Mouse (Mus musculus) T-cell, adult 2 months (primary cell): ENCODE measurements around the gene Enah.

Experiments
- DNase-seq: peaks from one replicate; pipeline ENCODE4 v3.0.0; 2022; ENCODE audit warnings: low spot score

The Enah gene

DNA sequence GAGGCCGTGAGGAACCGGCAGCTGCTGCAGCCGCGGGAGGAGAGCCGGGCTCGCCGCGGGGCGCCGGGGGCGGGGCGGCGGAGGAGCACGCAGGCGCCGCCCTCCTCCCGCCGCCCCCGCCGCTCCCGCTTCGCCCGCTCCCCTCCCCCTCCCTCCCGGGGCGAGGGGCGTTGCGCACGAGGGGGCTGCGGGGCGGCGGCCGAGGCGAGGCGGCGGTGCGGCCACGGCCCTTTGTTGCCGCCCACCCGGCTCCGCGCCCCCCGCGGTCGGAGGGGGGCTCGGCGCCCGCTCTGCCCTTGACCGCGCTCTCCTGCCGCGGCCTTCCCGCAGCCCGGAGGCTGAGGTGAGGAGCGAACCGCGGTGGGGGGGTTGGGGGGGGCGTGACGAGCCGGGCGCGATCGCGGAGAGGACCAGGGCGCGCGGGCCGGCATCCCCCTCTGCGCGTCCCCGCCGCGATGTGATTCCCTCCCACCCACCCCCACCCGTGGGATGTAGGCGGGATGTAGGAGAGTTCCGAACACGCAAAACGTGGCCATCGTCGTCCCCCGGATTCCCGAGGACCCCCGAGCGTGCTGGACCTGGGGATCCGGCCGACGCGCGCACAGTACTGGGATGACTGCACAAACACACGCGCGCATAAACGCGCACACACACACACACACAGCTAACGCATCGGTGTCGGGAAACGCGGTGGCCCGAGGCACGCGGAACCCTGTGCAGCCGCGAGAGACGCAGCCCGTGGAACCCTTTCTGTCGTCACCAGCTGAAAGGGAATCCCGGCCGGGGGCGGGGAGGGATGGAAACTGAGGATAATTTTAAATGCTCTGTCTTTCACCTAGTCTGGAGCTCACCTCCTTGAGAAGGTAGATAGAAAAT lies at the start of gene Enah:
Gene Enah (minus strand): TSS at position 65 of the 876 bp plus-strand sequence.
- DNase-seq = no peak

DNA sequence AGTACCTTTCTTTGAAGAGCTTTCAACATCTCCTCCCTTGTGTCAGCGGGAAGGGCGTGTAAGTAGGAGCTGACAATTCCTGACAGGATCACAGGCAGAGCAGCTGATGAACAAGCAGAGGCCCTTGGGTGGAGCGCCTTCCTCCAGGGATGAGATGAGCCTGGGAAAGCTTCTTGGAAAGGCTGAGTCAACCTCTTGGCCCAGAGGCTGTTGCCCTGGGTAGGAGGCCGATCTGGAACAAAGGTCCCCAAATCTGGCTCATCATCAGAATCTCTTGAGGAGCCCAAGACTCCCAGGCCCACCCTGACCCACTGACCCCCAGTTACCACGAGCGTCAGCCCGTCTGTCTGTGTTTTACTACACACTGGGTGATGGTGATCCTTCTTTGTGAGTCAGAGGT lies 48.3 kb upstream of the Enah start:
- DNase-seq = no peak

DNA sequence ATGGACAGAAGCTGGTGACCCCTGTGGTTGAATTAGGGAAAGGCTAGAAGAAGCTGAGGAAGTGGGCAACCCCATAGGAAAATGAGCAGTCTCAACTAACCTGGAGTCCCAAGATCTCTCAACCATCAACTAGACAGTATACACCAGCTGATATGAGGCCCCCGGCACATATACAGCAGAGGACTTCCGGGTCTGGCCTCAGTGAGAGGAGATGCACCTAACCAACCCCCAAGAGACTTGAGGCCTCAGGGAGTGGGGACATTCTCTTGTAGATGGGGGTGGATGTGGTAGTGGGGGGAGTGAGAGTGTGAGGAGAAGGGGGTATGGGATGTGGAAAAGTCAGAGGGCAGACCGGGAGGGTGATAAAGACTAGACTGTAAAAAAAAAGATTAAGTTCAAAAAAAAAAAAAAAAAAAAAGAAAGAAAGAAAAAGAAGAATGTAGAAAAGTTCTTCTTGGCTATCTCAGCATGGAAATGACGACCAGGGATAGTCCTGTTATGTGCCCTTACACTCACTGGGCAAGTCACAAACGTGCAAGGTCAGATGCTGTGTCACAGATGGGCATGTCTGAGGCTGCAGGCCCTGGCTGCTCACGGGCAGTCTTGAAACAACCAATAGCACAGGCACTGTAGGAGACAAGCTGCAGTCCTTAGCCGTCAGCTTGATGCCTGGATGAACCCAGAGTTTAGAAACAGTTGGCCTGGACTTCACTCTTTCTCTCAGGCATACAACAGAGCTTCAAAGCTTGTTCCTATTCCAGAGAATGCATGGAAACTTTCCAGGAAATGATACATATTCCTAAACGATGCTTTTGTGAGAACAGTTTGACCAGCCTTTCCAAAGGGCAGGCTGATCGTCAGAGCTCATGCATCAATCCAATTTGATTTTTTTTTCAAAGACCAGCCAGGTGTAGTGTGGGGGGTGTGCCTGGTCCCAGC lies 47.0 kb upstream of the Enah start:
- DNase-seq = no peak

DNA sequence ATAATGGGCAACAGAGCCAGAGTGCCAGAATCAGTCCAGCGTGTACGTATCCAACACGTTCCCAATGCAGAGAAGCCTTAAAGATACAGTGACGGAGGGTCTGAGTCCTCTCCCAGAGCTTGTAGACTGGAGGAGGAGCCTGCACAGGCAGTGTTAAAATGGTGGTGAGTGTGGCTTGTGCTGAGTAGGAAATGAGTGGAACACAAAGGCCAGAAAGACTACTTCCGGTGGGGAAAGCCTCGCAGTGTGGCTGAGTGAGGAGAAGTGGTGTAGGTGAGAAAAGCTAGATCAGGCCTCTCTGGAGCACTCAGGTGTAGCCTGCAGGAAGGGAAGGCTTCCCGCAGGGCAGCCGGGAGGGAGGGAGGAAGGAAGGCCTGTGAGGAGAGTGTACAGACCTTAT lies 43.9 kb upstream of the Enah start:
- no peak for DNase-seq

DNA sequence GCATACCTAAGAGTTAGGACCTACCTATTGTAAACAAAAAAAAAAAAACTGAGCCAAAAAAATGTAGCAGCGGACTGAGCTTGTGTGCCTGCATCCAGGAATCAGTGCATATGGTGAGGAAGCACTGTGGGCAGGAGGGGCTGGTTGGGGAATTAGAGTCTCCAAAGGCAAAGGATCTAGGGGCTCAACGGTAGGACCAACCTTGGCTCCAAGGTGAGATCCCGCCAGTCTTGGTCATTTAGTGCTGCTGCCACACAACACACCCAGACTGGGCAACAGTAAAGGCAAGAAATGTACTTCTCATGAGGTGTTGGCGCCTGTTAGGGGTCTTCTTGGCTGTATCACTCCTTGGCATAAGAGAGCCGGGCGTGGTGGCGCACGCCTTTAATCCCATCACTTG lies 43.0 kb upstream of the Enah start:
- DNase-seq = no peak

DNA sequence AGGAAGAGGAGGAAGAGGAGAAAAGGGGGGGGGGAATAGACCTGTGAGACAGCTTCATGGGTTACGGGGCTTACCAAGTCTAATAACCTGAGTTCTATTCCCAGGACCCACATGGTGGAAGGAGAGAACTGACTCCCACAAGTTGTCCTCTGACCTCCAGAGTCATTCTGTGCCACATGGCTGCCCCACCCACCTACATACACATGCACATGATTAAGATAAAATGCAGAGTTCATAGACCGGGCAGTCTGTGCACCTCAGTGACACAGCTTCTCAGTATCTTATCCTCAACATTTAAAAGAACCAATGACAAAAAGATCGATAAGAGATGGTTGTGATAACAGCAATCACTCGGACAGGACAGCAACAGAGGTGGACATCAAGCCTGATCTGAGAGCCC lies 41.4 kb upstream of the Enah start:
- DNase-seq = no peak

DNA sequence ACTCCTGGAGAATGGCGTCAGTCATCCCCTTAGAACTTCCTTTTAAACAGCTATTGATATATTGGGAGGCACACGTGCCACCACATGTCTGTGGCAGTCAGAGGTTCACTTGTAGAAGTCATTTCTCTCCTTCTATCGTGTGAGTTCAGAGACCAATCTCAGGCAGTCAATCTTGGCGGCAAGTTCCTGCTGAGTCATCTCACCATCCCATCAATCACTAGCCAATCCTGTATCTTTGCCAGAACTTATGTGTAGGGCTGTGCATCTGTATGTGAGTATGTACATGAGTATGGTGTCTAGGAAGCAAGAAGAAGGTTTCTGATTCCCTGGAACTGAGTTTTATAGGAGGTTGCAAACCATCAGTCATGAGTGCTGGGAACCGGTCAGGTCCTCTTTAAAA lies 40.0 kb upstream of the Enah start:
- DNase-seq = no peak

DNA sequence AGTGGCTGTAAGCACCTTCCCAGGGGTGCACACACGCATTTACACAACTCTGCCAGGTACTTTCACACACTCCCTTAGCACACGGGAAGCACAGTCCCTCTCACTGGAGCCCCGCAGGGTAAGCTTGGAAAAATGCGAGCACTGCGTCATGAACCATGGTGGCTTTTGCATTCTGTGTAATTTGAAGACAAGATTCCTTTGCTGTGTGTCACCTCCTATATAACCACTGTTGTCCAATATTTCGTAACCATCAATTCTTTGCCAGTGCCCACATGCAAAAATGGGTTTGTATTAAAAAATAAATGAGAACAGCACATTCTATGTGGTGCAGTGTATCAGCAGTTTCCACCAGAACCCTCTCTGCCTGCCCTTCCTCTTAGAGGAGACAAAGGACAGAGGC lies 38.2 kb upstream of the Enah start:
- DNase-seq = no peak

DNA sequence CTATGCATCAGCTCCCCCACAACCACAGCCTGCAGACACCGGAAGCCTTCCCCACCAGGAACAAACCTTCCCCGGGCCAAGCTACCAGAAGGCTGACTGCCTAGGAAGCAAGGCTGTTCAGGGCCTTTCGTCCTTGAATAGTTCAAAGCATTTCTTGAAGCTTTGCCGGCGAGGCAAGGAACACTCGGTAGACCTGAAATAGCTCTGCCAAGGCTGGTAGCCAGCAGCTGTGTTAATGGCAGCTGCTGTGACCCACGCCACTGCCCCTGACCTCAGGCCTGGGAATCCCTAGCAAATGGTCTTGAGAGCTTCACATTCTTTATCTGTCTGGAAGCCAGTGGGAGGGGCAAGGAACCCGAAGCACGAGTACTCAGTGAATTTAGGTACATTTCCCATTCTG lies 35.3 kb upstream of the Enah start:
- no peak for DNase-seq

DNA sequence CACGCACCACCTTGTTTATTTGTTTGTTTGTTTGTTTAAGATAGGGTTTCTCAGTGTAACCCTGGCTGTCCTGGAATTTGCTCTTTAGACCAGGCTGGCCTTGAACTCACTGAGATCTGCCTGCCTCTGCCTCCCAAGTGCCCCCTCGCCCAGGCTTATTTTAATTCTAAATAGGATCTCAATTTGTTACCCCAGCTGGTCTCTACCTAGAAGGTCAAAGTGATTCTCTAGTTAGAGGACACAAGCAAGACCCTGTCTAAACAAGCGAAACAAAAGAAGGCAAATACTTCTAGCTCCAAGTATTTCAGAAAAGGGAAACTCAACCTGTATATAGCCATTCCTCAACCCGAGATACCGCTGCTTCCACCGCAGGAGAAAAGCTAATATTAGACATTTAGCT lies 34.9 kb upstream of the Enah start:
- DNase-seq = no peak

DNA sequence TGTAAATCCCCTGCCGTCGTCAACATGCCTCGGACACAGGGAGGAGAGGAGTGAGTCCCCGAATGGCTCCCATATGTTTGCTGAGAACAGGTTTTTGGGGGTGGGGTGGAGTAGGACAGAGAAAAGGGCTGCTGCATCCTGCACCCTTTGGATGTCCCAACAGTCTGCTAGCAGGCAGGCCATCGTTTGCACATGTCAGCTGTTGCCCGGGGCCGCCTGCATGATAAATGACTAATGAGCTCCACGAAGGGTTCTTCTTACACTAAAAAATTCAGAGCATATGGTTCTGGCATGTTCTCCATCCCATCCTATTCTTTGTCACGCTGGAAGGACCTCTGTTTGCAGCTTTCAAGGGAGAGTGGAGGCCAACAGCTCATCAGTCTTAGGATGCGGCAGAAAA lies 33.2 kb upstream of the Enah start:
- no peak for DNase-seq

DNA sequence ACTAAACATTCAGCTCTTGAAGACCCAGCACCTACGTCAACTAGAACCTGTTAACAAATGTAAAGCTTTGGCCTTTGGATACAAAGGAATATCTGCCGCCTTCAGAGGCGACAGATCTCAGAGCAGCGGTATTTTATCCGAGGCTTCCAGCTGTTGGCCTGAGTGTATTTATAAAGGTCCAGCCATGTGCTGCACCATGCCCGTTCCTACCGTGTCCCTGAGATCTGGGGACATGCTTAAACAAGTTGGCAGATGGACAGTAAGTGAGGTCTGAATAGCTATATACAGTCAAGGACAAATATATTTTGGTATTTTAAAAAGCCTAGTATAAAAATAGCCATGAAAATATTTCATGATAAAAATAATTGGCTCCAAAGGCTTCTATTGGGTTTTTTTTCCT lies 32.6 kb upstream of the Enah start:
- DNase-seq = no peak

DNA sequence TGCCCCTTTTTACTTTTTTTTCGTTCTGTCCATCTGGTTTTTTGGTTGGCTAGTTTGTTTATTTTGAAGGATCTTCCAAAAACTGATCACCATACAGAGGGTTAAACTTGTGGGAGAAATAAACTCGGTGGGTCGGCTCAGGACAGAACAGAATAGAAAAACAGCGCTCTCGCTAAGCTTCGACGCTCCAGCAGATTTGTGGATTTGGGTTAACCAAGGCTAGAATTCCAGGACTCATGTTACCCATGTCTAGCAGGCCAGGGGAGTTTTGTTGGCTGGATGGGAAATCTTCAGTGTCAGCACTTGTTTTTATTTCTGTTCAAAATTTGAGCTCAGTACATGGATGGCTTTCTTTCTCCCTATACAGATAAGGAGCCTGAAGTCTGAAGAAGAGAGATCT lies 30.0 kb upstream of the Enah start:
- DNase-seq = no peak

DNA sequence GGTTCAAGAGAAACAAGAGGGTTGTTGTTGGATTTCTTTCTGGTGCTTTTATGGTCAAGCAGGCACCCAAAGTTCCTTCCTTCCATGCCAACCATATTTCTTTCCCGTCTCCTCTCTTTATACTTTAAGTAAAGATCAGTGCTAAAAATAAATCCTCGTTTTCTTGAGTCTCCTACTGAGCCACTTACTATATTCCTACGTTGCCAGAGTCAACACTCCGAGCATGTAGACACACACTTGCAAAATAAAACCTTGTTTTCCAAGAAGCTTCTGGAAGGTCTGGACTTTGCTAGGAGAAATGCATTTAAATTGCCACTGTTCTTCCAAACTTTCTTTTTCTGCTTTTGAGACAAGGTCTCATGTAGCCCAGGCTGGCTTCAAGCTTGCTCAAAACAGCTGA lies 28.3 kb upstream of the Enah start:
- DNase-seq = no peak

DNA sequence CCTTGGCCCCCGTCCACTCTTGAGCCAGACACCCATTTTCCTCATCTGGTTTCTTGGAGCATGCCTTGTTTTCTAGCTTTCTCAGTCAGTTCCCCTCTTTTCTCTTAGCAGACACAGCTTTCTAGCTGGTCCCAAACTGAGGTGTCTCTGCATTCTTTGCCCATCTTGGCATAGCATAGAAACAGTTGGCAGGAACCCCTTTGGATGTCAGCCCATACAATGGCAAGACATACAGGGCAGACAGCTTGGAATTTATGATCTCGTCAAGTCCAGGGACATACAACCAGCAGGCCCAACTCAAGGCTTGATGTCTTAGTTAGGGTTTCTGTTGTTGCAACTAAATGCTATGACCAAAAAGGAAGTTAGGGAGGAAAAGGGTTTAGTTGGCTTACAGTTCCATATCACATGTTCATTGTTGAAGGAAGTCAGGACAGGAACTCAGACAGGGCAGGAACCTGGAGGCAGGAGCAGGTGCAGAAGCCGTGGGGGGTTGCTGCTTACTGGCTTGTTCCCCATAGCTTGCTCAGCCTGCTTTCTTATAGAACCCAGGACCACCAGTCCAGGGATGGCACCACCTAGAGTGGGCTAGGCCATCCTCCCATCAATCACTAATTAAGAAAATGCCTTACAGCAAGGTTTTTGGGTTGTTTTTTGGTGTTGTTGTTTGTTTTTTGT lies 27.4 kb upstream of the Enah start:
- DNase-seq = no peak

DNA sequence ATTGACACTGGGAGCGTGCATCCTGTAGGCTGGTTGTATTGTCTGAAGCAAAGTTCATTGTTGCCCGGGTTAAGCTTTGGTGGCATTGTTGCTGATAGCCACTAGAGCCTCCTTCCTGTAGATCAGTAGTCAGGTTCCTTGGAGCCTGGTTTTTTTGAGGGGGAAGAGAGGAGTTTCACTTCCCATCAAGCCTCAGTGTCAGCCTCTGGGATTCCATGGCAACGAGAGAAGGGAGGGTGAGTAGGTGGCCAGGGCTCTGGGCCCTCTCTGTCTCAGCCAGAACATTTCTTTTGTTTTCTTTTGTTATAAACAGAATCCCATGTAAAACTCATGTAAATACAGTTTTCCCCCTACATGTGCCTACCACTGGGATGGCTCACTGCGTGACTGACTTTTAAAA lies 25.4 kb upstream of the Enah start:
- DNase-seq = no peak

DNA sequence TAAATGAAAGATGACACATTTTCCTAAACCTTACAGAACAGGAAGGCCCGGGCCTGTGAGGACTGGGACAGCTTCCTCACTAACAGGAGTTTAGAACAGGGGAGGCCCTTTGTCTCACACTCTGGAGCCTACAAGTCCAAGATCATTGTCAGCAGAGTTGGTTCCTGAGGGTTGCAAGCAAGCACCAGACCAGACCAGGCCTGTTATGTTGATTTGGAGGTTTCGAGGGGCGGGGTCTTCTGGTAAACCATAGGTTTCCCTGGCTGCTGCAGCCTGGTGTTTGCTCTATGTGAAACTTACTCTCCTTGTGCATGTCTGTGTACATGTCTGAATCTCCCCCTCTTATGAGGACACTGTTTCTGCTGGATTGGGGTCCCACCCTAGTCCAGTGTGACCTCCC lies 20.7 kb upstream of the Enah start:
- no peak for DNase-seq

DNA sequence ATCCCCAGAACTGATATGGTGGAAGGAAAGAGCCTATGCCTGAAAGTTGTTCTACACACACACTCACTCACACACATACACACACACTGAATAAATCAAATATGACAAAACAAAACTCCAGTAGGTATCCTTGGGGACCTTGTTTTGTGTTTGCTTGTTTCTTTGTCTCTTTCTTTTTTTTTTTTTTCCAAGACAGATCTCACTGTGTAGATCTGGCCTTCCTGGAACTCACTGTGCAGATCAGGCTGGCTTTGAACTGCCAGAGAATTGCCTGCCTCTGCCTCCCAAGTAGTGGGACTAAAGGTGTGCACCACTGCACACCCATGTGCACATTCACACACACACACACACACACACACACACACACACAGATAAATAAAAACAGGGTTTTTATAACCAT lies 12.0 kb upstream of the Enah start:
- no peak for DNase-seq

DNA sequence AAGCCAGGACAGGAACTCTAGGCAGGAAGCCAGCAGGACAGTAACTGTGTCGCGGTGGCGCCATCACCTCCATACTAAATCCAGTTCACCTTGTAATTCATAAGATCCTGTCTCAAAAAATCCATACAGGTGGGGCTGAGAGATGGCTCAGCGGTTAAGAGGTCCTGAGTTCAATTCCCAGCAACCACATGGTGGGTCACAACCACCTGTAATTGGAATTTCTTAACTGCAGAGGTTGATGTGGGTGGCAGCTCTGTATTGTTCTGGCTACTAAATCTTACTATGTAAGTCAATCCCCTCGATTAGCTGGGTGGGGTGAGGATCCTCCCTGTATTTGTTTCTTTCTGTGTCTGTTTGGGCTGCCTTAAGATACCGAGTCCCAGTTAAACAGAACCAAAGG lies 11.3 kb upstream of the Enah start:
- no peak for DNase-seq

DNA sequence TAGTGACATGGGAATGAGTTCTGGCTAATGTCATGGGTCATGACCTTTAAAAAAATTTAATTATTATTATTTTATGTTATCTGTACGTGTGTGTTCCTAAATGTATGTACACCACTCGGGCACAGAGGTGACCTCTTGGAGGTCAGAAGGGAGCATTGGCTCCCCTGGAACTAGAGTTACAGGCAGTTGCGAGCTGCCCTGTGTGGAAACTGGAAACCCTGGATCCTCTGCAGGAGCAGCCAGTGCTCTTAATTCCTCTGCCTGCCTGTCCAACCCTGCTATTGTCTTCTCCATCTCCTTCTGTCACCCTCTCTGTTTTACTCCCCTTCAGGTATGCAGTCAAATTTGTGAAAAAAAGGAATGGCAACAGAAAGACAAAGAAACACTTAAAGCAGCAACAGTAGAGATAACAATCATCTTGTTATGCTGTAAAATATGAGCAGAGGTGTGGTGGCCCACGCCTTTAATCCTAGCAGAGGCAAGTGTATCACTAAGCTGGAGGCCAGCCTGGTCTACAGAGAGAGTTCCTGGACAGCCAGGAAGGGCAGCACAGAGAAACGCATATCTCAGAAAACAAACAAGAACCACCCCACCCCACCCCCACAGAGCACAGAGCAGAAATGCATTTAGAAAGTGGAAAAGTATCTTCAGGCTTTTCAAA lies 10.3 kb upstream of the Enah start:
- DNase-seq = no peak

DNA sequence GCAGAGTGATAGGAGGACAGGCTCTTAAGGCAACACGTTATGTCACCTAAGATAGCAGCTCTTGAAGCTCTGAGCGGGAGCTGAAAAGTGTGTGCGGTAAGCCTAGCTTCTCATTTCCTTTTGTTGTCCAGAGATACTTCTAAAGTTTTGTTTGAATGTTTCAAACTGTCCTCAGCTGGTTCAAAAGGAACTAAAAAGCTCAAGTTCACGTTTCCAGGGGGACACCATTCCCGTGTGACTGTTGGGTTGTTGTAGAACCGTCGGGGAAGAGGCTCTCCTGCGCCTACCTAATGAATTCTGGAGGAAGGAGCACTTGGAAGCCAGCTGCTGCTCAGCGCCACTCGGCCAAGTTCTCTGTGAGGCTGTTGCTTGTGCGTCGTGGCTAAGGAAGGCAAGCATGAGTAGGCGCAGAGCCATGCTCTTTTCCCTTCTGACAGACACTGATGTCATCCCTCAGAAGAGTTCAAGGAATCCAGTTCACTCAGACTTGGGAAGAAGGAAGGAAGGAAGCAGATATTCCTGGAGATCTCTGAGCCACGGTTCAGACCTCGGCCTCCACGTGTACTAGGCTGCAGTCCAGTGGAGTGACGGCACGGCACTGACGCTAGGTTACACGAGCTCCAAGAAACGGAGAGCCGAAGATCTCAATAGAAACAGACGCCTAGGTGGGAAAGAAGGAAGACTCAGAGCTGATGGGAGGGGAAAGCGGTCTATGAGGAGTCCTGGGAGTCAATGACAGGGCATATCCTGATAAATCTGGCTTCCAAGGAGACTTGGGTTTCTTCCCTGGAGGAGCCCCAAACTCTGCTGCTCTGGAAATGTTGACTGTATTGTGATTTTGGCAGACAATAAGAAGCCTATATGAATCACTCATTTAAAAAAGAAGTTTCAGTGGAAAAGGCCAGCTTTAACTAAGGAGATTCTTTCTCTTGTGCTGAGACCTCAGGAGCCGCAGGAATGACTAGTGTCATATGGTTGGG lies 8.7 kb upstream of the Enah start:
- no peak for DNase-seq
